Mouse (Mus musculus): ENCODE measurements around the gene Sirt7.

- TF ChIP-seq CTCF (IDR thresholded peaks at IDR 0.05; ENCODE audit: insufficient read depth, low read length) = no peak
- TF ChIP-seq POLR2A (IDR thresholded peaks at IDR 0.05; ENCODE audit: borderline replicate concordance, extremely low read depth, low read depth, low read length) = no peak
Observed at GRCm38 (mm10) chr11:120597240-120598235, 27.5 kb downstream of the Sirt7 start.

All from lung, adult 2 months (tissue).